Mouse (Mus musculus) forelimb bud, embryonic 11.5 days (tissue): ENCODE results near the gene Krt86.
"Not testable (repeated sequence)": the region's sequence is repeated elsewhere in the genome, so short reads cannot be mapped to it uniquely, and the experiment has no call there.

Source experiments
- DNase-seq: peaks from one replicate; pipeline ENCODE4 v3.0.0-alpha.2; 2012; ENCODE audit warnings: low read depth, low spot score

The Krt86 gene

GRCm38 (mm10) chr15:101492718-101493117 lies 19.4 kb downstream of the Krt86 start:
- DNase-seq, result no peak

GRCm38 (mm10) chr15:101493713-101494112 lies 20.4 kb downstream of the Krt86 start:
- DNase-seq, result no peak

GRCm38 (mm10) chr15:101494203-101494602 lies 20.9 kb downstream of the Krt86 start:
- DNase-seq, result no peak

DNA sequence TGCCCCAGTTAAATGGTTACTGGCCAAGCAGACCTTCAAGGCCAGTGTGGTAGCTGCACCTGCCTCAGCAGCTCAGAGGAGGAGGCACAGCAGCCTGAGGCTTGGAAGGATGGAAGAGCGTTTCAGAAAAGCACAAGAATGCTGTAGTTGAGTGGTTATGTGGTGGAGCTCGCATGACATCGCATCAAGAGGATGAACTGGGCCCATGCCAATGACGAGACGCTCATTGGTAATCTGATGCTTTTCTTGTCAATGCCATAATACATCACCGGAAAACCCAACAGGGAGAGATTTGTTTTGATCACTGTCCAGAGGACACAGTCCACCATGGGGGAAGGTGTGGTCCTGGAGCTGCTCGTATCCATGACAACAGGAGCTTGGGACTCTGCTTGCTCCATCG lies 22.0 kb downstream of the Krt86 start:
- no peak for DNase-seq

- peak; percentile 18 for DNase-seq
Measured at GRCm38 (mm10) chr15:101497181-101497580, 23.9 kb downstream of the Krt86 start.

DNA sequence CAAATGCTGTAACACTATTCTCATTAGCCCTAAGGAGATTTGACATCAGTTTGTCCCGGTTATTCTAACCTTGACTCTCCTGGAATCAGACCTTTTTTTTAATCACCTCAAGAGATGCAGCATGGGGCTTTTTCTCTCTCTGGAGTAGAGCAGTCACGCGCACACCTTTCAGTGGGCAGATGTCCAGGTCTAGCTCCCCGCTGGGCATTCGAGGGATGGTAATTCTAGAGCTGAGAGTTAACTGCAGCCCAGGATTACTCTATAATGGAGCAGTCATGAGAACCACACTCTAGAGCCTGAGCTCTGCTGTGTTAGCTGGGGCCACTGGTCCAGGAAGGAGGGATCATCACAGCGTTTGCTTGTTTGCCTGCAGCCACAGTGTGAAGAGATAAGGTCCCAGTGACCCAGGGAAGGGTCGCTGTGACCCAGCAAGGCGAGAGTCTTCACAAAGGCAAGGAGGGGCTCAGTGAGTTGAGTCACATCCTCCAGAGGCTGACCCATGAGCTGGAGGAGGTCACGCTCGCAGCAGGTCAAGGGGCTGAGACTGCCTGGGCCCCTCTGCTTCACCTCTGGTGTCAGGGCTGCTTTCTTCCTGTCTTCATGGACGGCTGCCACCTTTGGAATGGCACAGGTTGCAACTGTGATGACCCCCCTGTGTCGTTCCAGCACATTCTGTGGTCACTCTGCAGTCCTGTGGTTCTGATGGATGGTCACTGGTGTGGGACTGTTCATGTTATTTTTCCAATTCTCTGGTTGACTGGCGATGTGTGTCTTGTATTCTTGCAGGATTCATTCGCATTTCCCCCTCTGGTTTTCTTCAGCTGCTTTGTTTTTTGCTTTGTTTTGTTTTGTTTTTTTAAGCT lies 33.8 kb downstream of the Krt86 start:
- no peak for DNase-seq

GRCm38 (mm10) chr15:101508247-101508646 lies 35.0 kb downstream of the Krt86 start:
- no peak for DNase-seq

- DNase-seq, result not testable (repeated sequence)
Measured at GRCm38 (mm10) chr15:101517161-101517560, 43.9 kb downstream of the Krt86 start, which contains the start of gene Gm49425. Gm49425 (minus strand) TSS chr15:101517261.

DNA sequence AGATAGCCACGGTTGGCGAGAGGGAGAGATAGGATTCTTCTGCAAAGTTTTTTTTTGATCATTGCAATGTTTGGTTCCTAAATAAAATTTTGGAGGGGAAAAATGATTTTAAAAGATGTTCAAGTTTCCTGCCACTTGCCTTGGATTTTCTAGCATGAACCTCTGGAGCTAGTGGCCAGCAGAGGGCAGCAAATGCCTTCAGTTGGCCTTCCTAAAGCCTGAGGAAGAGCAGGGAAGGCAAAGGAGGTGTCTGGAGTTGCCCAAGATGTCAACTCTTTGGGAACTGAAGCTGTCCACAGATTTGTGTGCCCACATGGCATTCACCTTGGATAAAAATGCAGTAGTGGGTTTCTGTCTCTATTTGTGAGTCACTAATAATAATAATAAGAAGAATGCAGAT lies 46.5 kb downstream of the Krt86 start:
- peak; percentile 73 for DNase-seq

- no peak for DNase-seq
Measured at GRCm38 (mm10) chr15:101522556-101523232, 49.4 kb downstream of the Krt86 start.
